Mouse (Mus musculus) Patski (cell line): ENCODE measurements at regions not wholly inside any gene's neighbourhood (a gene's known extent, or its start where the extent isn't known, plus 50 kb on each side); places are given as distances from the start of the nearest gene placed in this dataset.
A peak's percentile ranks its signal among the peaks of the same experiment; 100 is the strongest.

Source experiments
- ATAC-seq: fragments of 100-300 bp; one replicate; pipeline ENCODE4 v1.8.0; 2021
- CTCF ChIA-PET: fragments of 350-600 bp; sonication (Branson Sonifier 250); formaldehyde crosslinking; loops from one replicate; lab custom pipeline; 2022; ENCODE audit warnings: inconsistent platforms; lab: Charles Lee
- POLR2A ChIA-PET: fragments of 350-600 bp; sonication (Branson Sonifier 250); formaldehyde crosslinking; loops from one replicate; lab custom pipeline; 2022; ENCODE audit warnings: antibody characterized with exemption, inconsistent platforms; lab: Charles Lee
- DNase-seq: peaks from one replicate; pipeline ENCODE4 v3.0.0-alpha.2; 2011; ENCODE audit warnings: low read depth, low spot score
- H3K27me3 ChIP-seq: fragments of 371-371 bp; one replicate; pipeline ENCODE4 v1.5.1; 2021
- CTCF ChIP-seq: fragments of 100-300 bp; IDR thresholded peaks from one replicate; pipeline ENCODE4 v1.5.1; 2021
- in situ Hi-C: fragments of 300-500 bp; cut with MboI; formaldehyde crosslinking; loops from 3 replicates; pipeline ENCODE4 v1.11.1; 2018; ENCODE audit warnings: low pct_unique_long_range_greater_than_20kb, mixed read lengths

GRCm38 (mm10) chr6:31719614-31720013 is 155.8 kb upstream of the Podxl start:
- peaks cover 11% of the 10 kb centered on the region for H3K27me3 ChIP-seq
- ChIA-PET POLR2A (no interaction called here), CTCF (no interaction called here)
- no peak for TF ChIP-seq CTCF
- DNase-seq (no peak), ATAC-seq (no peak)
- in situ Hi-C loops = no loop called here

- CTCF ChIA-PET = no interaction called here
- POLR2A ChIA-PET = no interaction called here
- DNase-seq (no peak), ATAC-seq (no peak)
- no peak for TF ChIP-seq CTCF
- H3K27me3 ChIP-seq = peaks cover 16% of the 10 kb centered on the region
- in situ Hi-C loops = no loop called here
Observed at GRCm38 (mm10) chr6:31718843-31719242, 155.1 kb upstream of the Podxl start.

GRCm38 (mm10) chr6:31717531-31717930 is 153.8 kb upstream of the Podxl start:
- CTCF ChIA-PET = no interaction called here
- POLR2A ChIA-PET = no interaction called here
- DNase-seq (peak; percentile 4), ATAC-seq (no peak)
- TF ChIP-seq CTCF = no peak
- in situ Hi-C loops = no loop called here
- H3K27me3 ChIP-seq = peaks cover 16% of the 10 kb centered on the region

GRCm38 (mm10) chr6:31707256-31707655 is 143.5 kb upstream of the Podxl start:
- ATAC-seq = no peak
- TF ChIP-seq CTCF = no peak
- POLR2A ChIA-PET = no interaction called here
- CTCF ChIA-PET = no interaction called here
- DNase-seq = no peak
- in situ Hi-C loops = no loop called here
- no peaks in the 10 kb centered on the region for H3K27me3 ChIP-seq

GRCm38 (mm10) chr6:31704191-31704590 is 140.4 kb upstream of the Podxl start:
- DNase-seq = no peak
- ATAC-seq = no peak
- TF ChIP-seq CTCF = no peak
- ChIA-PET POLR2A (no interaction called here), CTCF (no interaction called here)
- in situ Hi-C loops = no loop called here
- peaks cover 4% of the 10 kb centered on the region for H3K27me3 ChIP-seq

- CTCF ChIA-PET = no interaction called here
- POLR2A ChIA-PET = no interaction called here
- no peak for DNase-seq
- H3K27me3 ChIP-seq = peaks cover 4% of the 10 kb centered on the region
- no peak for ATAC-seq
- TF ChIP-seq CTCF = no peak
- in situ Hi-C loops = no loop called here
Observed at GRCm38 (mm10) chr6:31702931-31703330, 139.2 kb upstream of the Podxl start.

- no peak for ATAC-seq
- peaks cover 4% of the 10 kb centered on the region for H3K27me3 ChIP-seq
- TF ChIP-seq CTCF = peak; percentile 31
- ChIA-PET POLR2A (interaction anchor here (0.5 kb wide), 1 partner anchor 46 kb away, joined by 9 read pairs; no protein-coding TSS in a partner anchor), CTCF (interaction anchor here (1.5 kb wide), 1 partner anchor 10 kb away, joined by 3 read pairs; no protein-coding TSS in a partner anchor)
- DNase-seq = no peak
- in situ Hi-C loops = no loop called here
Observed at GRCm38 (mm10) chr6:31695885-31696284, 132.1 kb upstream of the Podxl start.

- TF ChIP-seq CTCF = peak; percentile 44
- in situ Hi-C loops = no loop called here
- no peak for DNase-seq
Observed at GRCm38 (mm10) chr6:31693047-31693446, 129.3 kb upstream of the Podxl start.

GRCm38 (mm10) chr6:31692024-31692423 is 128.2 kb upstream of the Podxl start:
- ATAC-seq = no peak
- ChIA-PET POLR2A (no interaction called here), CTCF (interaction anchor here (1.2 to 1.5 kb wide), 2 partner anchors 32 to 33 kb away, joined by 3 read pairs; no protein-coding TSS in a partner anchor)
- no peak for DNase-seq
- in situ Hi-C loops = no loop called here
- TF ChIP-seq CTCF = no peak
- H3K27me3 ChIP-seq = peaks cover 4% of the 10 kb centered on the region

More at GRCm38 (mm10) chr6:31693047-31693446, 129.3 kb upstream of the Podxl start:
- CTCF ChIA-PET = interaction anchor here (1.2 kb wide), 1 partner anchor 34 kb away, joined by 3 read pairs; no protein-coding TSS in a partner anchor
- H3K27me3 ChIP-seq = peaks cover 8% of the 10 kb centered on the region
- ATAC-seq = no peak
- POLR2A ChIA-PET = no interaction called here

GRCm38 (mm10) chr6:31680101-31680500 is 116.3 kb upstream of the Podxl start:
- in situ Hi-C loops = no loop called here

GRCm38 (mm10) chr6:31665671-31666486 is 102.1 kb upstream of the Podxl start:
- CTCF ChIA-PET = interaction anchor here (0.6 to 1.3 kb wide), 2 partner anchors 17 to 145 kb away, joined by 3 read pairs; no protein-coding TSS in a partner anchor

More at GRCm38 (mm10) chr6:31680101-31680500, 116.3 kb upstream of the Podxl start:
- ATAC-seq (no peak), DNase-seq (no peak)
- ChIA-PET CTCF (no interaction called here), POLR2A (no interaction called here)
- peaks cover 26% of the 10 kb centered on the region for H3K27me3 ChIP-seq
- TF ChIP-seq CTCF = no peak

More at GRCm38 (mm10) chr6:31665671-31666486, 102.1 kb upstream of the Podxl start:
- in situ Hi-C loops = loop anchor here (25.0 kb wide), 3 partner anchors 646 to 1446 kb away; partner anchors contain the start of gene Plxna4
- POLR2A ChIA-PET = no interaction called here
- no peak for TF ChIP-seq CTCF
- peaks cover 54% of the 10 kb centered on the region for H3K27me3 ChIP-seq
- DNase-seq (no peak), ATAC-seq (no peak)
